Mouse (Mus musculus) lung, postnatal 0 days (tissue): ENCODE measurements around the gene Dlk1.
A peak's percentile ranks its signal among the peaks of the same experiment; 100 is the strongest.

Experiments used
- CTCF ChIP-seq: IDR thresholded peaks from 2 replicates; pipeline ENCODE4 v1.5.1; 2016; ENCODE audit warnings: antibody characterized with exemption, mild to moderate bottlenecking
- EP300 ChIP-seq: IDR thresholded peaks from 2 replicates; pipeline ENCODE4 v1.6.1; 2016; ENCODE audit warnings: antibody characterized with exemption, mild to moderate bottlenecking, control low read depth

GRCm38 (mm10) chr12:109446236-109446941 lies 6.2 kb upstream of the Dlk1 start:
- TF ChIP-seq EP300 = no peak
- TF ChIP-seq CTCF = peak; percentile 53
